1 mouse cellular context compared by ENCODE assay signal in the genomic region with DNA sequence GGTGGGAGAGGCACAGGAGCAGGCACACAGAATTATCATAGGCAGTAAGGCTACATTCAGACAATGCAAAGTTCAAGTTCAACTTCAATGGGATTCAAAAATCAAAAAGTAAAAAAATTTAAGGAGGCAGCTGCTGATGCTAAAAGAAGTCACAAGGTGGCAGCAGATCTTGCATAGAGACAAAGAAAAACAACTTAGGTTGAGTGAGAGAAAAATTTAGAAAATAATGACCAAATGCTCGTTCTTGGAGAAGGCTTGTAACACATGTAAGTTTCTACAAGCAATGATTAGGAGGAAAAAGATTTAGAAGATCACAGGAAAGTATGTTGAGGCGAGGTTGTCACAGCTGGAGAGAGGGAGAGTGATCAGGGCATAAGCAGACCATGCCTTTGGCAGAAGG.
TF ChIP-seq lines count a peak whose summit lies in the region.

No protein-coding gene starts in this region.

TF ChIP-seq in MEL, 35 proteins besides CTCF, POLR2A, EP300 and RAD21:
- TF ChIP-seq SMC3 (IDR thresholded peaks at IDR 0.05; ENCODE audit: low read depth, low read length) (peak; percentile 69), POLR2AphosphoS2 (IDR thresholded peaks at IDR 0.05; ENCODE audit: low read length) (no peak), ZNF384 (IDR thresholded peaks at IDR 0.05; ENCODE audit: low read depth, low read length) (0 out of 2 replicates have a peak, but pooled peaks have one; percentile 33)
